Mouse (Mus musculus) adrenal gland, adult 2 months (tissue): ENCODE data around the gene Phrf1. TPM values are rescaled to one million over a fixed set of nuclear protein-coding genes. Genes with fewer than 3 reads are reported as not detected.

Experiments
- DNase-seq: peaks from one replicate; pipeline ENCODE4 v3.0.0; 2021
- long read RNA-seq: library from polyadenylated mRNA; stranded (forward); transcript quantifications from one replicate; pipeline ENCODE4 v2.0.0, GENCODE M21; 2021
- polyA plus RNA-seq: library from polyadenylated mRNA; depleted of rRNA; stranded (reverse); fragments of >200 nt; gene quantifications from 2 replicates; pipeline ENCODE4 v1.2.3, GENCODE M21; 2012; rRNA removed
- total RNA-seq, 2 experiments: library from RNA; stranded (reverse); gene quantifications; 2 replicates each; pipeline ENCODE4 v1.2.3; 2021

Gene Phrf1
- total RNA-seq (10 to 100 TPM; 61.0 to 64.5 TPM), polyA plus RNA-seq (23.5 and 33.7 TPM in 2 replicates)
- long read RNA-seq, full-length matches to known transcripts: 5 of 17 reads
- long read RNA-seq, partial matches to known transcripts: 6 of 17 reads
- long read RNA-seq, other reads (novel, unspliced or antisense): 6 of 17 reads

- peak; percentile 91 for DNase-seq
These were observed at the start of gene Phrf1 for GRCm38 (mm10) chr7:141228279-141229067. Phrf1 (plus strand) TSS chr7:141228784.

GRCm38 (mm10) chr7:141188194-141188593 is 40.4 kb upstream of the Phrf1 start:
- no peak for DNase-seq

GRCm38 (mm10) chr7:141188733-141189132 is 39.9 kb upstream of the Phrf1 start:
- no peak for DNase-seq

- no peak for DNase-seq
These were observed 38.4 kb upstream of the Phrf1 start for GRCm38 (mm10) chr7:141190220-141190619.

DNA sequence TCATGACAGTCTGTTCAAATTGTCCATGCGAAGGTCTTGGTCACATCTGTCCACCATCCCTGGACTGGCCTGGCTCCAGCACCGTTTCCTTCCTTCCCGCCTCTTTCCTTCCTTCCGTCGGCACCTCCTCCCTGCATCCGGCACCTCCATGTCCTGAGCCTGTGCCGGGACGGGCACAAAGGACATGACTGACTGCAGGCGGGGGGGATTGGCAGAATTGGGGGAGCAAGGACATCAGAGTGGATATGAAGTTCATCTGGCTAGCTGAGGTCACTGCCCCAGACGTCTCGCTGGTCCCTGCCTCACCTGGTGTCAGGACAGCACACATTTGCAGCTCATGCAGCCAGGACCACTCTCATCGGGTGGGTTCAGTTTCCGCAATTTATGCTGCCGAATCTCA is 37.5 kb upstream of the Phrf1 start:
- DNase-seq: peak; percentile 38

GRCm38 (mm10) chr7:141191796-141192685 is 36.5 kb upstream of the Phrf1 start:
- no peak for DNase-seq

DNA sequence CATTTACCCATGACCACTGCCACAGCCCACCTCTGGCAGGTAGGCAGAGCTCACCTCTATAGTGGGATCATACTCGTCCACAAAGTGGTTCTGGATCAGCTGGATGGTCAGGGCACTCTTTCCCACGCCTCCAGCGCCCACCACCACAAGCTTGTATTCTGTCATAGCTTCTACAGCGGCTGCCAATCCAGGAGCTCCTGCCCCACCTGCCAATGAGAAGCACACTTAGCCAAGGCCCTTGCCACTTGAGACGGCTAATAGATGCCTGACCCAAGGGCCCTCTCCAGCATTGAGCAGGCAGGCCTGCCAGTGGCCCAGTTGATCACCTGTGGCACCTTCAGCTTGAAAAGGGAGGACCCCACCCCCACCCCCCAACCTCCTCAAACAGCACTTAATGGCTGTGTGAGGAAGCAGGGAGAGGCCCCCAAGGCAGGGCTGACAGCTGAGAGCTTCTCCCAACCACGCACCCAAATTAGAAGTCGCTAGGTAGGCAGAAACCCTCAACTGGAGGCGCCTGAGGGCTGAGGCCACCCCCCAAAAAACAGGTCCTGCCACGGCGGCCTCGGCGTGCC is 35.7 kb upstream of the Phrf1 start:
- no peak for DNase-seq

GRCm38 (mm10) chr7:141193348-141193856 is 35.2 kb upstream of the Phrf1 start:
- no peak for DNase-seq

DNA sequence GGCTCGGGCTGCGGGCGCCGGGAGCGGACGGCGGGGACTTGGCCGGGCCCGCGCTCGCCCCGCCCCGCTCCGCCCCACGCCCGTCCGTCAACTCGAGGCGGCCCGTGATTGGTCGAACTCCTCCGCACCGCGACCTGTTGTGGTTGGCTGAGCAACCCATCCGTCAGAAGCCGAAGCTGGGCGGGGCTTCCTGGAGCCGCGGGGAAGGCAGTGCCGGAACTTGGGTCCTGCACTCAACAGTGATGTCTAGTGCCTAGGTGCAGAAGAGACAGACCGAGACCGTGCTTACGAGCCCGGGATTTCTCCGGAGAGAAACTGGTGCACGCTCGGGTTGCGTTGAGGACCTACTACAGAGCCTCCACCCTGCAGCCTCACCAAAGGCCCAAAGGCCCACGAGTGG is 34.6 kb upstream of the Phrf1 start, which contains the start of the genes Hras and Lrrc56:
Hras (minus strand) TSS at position 58 of the 400 bp plus-strand sequence.
Lrrc56 (plus strand) TSS at position 210 of the 400 bp plus-strand sequence.
- DNase-seq: peak; percentile 99

- no peak for DNase-seq
These were observed 34.2 kb upstream of the Phrf1 start for GRCm38 (mm10) chr7:141194409-141194808.

- peak; percentile 92 for DNase-seq
These were observed 33.8 kb upstream of the Phrf1 start for GRCm38 (mm10) chr7:141194830-141195229.

GRCm38 (mm10) chr7:141195754-141196153 is 32.8 kb upstream of the Phrf1 start:
- no peak for DNase-seq

DNA sequence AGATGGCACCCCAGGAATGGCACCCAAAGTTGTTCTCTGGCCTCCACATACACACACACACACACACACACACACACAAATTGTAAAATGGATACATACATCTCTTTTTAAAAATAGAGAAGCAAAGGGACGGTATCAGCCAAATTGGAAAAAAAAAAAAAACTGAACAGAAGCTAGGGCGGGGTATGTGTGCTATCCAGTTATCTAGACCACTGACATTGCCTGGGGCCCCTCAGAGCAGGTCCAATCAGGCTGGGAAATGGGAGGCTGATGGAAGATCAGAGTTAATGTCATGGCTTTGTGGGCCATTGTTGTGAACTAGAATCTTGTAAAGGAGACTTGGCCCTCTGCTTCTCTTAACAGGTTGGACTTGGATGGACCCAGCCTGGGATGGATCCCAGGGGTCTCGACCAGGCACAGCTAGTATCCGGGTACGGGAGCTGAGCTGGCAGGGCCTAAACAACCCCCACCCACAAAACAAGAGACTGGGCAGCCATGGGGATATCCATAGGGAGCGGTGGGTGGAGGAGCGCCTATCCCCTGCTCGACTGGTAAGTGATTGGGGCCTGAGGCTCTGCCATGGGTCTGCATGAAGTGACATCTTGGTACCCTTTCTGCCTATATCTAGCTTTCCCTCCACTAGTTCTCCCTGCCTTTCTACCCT is 31.8 kb upstream of the Phrf1 start:
- no peak for DNase-seq

DNA sequence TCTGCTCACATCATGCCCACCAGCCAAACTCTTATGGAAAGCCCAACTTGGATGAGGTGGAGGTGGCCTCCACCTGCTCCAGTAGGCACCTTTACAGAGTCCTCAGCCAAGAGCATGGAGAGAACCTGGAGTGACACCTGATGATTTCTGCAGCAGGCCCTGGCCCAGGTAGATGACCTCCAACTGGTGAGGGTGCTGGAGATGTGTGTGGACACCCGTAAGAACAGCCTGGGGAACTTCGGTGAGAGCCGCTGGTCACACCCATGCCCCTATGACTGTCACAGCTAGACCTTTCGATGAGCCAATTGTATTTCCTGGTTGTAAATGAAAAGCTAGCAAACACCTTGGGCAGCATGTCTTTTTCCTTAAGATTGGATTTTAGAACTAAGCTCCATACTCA is 30.5 kb upstream of the Phrf1 start:
- DNase-seq: no peak

GRCm38 (mm10) chr7:141204546-141204945 is 24.0 kb upstream of the Phrf1 start:
- DNase-seq: no peak

GRCm38 (mm10) chr7:141205504-141205903 is 23.1 kb upstream of the Phrf1 start:
- DNase-seq: no peak

DNA sequence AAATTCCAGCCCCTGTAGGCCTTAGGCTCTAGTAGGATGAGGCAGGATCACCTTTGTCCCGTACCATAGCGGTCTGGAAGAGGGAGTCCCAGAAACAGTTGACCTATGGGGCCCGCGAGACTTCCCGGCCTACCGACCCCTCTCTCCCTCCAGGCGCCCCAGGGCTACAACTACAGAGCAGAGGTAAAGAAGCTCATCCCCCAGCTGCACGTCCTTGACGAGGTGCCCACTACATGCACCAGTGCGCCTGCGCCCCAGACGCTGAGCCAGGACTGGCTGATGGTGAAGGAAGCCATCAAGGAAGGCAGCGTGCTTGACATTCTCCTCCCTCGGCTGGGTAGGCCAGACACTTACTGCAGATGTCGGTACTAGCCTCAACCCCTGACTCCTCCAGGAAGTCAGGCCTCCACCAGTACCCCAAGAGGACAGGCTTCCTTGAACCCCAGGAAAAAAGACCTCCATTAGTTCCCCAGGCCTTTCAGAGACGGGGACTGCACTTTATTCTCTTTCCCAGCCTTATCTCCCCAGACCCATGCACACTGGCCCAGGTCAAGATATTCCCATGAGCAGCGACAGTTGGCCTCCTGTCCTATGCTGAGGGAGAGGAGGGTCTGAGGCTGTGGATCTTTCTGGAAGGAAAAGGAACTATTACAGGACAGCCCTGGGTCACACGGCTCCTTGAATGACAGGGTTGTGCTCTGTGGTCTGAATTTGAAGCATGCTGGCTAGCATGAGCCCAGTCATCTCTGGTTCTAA is 22.2 kb upstream of the Phrf1 start:
- no peak for DNase-seq

GRCm38 (mm10) chr7:141209526-141209925 is 19.1 kb upstream of the Phrf1 start:
- no peak for DNase-seq

DNA sequence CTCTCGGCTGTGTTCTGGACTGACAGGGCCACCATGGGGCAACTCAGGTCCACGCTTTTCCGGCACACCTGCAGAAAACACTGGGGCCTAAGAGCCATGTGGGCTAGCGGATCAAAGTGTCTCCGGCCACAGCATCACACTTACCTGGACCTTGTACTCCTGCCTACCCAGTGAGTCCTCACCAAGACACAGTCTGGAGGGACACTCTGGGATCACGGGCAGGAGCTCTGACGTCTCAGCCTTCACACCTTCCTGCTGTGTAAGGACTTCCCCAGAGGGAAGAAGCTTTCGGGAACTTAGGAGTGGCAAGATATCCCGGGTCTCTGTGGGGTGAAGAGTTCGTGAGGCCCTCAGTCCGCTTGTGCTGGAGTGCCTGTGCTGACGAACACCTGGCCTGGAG is 18.4 kb upstream of the Phrf1 start:
- DNase-seq: no peak

DNA sequence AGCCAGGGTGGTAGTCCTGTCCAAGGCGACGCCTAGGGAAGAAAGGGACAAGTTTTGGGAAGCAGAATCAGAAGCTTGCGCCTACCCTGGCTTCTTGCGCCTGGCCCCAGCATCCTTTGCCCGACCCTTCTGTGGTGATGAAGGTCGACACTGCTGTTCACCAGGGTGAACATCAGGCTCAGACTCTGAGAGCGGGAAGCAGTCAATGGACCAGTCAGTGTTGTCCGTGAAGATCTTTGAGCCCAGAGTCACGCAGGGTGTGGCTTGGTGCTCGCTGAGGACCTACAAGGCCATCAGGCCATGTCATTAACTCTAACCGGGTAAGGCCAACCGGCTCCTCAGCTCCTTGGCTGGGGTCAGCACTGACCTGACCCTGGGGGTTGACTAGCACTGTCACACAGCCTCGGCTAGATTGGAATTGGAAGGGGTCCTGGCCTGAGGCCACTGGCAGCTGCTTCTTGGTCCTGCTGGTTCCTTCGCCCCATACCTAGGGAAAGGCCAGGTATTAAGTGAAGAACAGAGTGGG is 17.9 kb upstream of the Phrf1 start:
- DNase-seq: no peak
